Mouse (Mus musculus) embryonic facial prominence, embryonic 14.5 days (tissue): ENCODE measurements at regions not wholly inside any gene's neighbourhood (a gene's known extent, or its start where the extent isn't known, plus 50 kb on each side); places are given as distances from the start of the nearest gene placed in this dataset.

Source experiments
- ATAC-seq: fragments of 200-750 bp; cut with Nextera tagmentation; 2 replicates; pipeline ENCODE4 v1.8.0; 2017; ENCODE audit warnings: low read depth, moderate number of reproducible peaks, moderate TSS enrichment
- DNase-seq: peaks from one replicate; pipeline ENCODE4 v3.0.0-alpha.2; 2015; ENCODE audit warnings: low spot score
- H3K27ac ChIP-seq: fragments of 300-500 bp; sonication (generic); replicated peaks from 2 replicates; pipeline ENCODE4 v1.5.1; 2014; ENCODE audit warnings: low read depth, mild to moderate bottlenecking, low read length, moderate library complexity
- H3K27me3 ChIP-seq: fragments of 300-500 bp; sonication (generic); replicated peaks from 2 replicates; pipeline ENCODE4 v1.6.1; 2014; ENCODE audit warnings: low read length; ENCODE audit not compliant: control insufficient read depth, insufficient read depth
- H3K36me3 ChIP-seq: fragments of 300-500 bp; sonication (generic); 2 replicates; pipeline ENCODE4 v1.6.1; 2014; ENCODE audit warnings: low read length, mixed read lengths; ENCODE audit not compliant: control insufficient read depth, insufficient read depth
- H3K4me1 ChIP-seq: fragments of 300-500 bp; sonication (generic); 2 replicates; pipeline ENCODE4 v1.6.1; 2014; ENCODE audit warnings: antibody characterized with exemption, low read length; ENCODE audit not compliant: control insufficient read depth, insufficient read depth
- H3K4me2 ChIP-seq: fragments of 300-500 bp; sonication (generic); 2 replicates; pipeline ENCODE4 v1.6.1; 2014; ENCODE audit warnings: low read depth, mild to moderate bottlenecking, low read length, moderate library complexity, mixed read lengths
- H3K4me3 ChIP-seq: fragments of 300-500 bp; sonication (generic); 2 replicates; pipeline ENCODE4 v1.5.1; 2014; ENCODE audit warnings: low read depth, mild to moderate bottlenecking, low read length
- H3K9ac ChIP-seq: fragments of 300-500 bp; sonication (generic); 2 replicates; pipeline ENCODE4 v1.6.1; 2014; ENCODE audit warnings: low read depth, mild to moderate bottlenecking, low read length, moderate library complexity, mixed read lengths
- H3K9me3 ChIP-seq: fragments of 300-500 bp; sonication (generic); 2 replicates; pipeline ENCODE4 v1.6.1; 2016; ENCODE audit warnings: low read length; ENCODE audit not compliant: control insufficient read depth
- WGBS: fragments of 180-500 bp; shearing (Covaris S2); extraction: QIAGEN DNeasy Blood & Tissue Kit; methylation state at CpG from one replicate; pipeline ENCODE4 v1.1.7; 2014; 5-methylcytosine and 5-hydroxymethylcytosine counted together

DNA sequence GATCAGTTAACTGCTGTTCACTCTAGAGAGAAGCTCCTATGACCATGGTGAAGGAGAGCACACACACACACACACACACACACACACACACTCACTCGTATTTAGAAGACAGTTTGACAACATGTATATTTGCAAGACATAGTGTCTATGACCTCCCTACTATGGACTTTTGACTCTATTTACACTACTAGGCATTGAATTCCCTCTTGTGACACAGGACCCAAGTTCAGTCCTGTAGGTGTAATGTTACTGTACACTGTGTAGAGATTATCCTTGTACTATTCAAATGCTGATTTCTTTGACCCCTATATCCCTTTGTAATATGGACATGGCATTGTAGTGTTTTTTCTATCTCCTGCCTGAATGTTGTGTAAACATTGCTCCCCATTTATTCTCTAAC is 76.2 kb upstream of the Adcy1 start:
- 72% methylated on average over 1 of the region's 1 CpGs for WGBS
- H3K4me2 ChIP-seq, result no peak overlapping the region
- no peak overlapping the region for H3K9ac ChIP-seq
- no peak overlapping the region for H3K27ac ChIP-seq
- H3K27me3 ChIP-seq, result no peaks in the 10 kb centered on the region
- H3K4me1 ChIP-seq, result no peaks in the 10 kb centered on the region
- DNase-seq (no peak), ATAC-seq (no peak)
- H3K4me3 ChIP-seq, result no peak overlapping the region
- no peaks in the 10 kb centered on the region for H3K9me3 ChIP-seq
- H3K36me3 ChIP-seq, result no peaks in the 10 kb centered on the region

DNA sequence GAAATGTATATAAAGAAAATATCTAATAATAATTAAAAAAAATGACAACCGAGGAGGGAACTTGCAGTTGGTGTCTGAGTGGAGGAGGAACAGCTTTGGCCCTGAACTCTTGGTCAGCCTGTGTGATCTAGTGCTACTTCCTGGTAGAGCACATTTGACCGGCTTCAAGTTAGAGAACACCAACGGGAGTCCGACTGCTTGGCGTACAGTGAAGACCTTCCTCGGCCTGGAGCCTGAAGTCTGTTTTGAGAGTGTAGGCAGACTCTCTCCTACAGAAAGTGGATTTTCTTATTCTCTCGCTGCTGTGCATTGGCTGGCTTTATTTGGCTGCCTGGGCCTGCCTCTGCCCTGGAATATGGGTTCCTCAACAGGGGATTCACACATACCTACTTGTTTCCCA is 81.2 kb upstream of the Adcy1 start:
- H3K4me2 ChIP-seq, result no peak overlapping the region
- DNase-seq (no peak), ATAC-seq (no peak)
- no peak overlapping the region for H3K9ac ChIP-seq
- H3K36me3 ChIP-seq, result no peaks in the 10 kb centered on the region
- no peak overlapping the region for H3K4me3 ChIP-seq
- H3K4me1 ChIP-seq, result no peaks in the 10 kb centered on the region
- H3K27me3 ChIP-seq, result no peaks in the 10 kb centered on the region
- H3K27ac ChIP-seq, result no peak overlapping the region
- H3K9me3 ChIP-seq, result no peaks in the 10 kb centered on the region
- 88% methylated on average over 7 of the region's 7 CpGs for WGBS

DNA sequence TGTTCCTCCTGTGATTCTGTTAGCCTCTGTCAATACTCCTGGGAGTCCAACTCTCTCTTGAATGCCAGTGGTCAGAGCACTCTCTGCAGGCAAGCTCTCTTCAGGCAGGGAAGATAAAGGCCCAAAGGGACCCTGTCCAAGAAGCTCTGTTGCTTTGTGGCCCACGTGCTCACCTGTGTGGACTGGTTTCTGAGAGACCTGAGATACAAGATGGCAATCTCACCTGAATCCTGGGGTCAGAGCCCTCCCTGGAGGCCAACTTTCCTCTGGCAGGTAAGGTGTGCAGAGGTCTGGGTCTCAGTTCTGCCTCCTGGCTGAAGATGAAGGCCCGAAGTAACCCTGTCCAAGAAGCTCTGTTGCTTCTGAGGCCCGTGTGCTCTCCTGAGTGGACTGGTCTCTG is 83.6 kb upstream of the Adcy1 start:
- H3K27me3 ChIP-seq, result no peaks in the 10 kb centered on the region
- no peak overlapping the region for H3K9ac ChIP-seq
- 80% methylated on average over 3 of the region's 3 CpGs for WGBS
- no peaks in the 10 kb centered on the region for H3K4me1 ChIP-seq
- no peak for ATAC-seq
- H3K36me3 ChIP-seq, result no peaks in the 10 kb centered on the region
- no peaks in the 10 kb centered on the region for H3K9me3 ChIP-seq
- DNase-seq, result no peak
- no peak overlapping the region for H3K27ac ChIP-seq
- H3K4me2 ChIP-seq, result no peak overlapping the region
- H3K4me3 ChIP-seq, result no peak overlapping the region

DNA sequence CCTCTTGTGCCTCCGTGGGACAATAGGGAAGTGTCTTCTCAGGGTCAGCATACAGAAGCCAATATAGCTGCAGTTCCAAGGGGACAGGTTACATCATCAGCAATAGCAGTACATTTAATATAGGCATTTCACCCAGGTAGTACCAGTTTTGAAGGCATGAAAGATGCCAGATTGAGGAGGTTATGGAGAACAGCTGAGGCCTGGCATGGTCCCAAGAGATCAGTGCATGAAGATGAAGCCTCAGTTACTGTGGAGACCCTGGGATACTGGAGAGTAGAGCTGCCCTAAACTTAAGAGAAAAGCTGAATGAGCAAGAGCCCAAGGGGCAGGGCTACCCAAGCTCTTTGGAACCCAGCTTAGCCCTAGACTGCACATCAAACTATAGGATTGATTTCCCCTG is 94.1 kb upstream of the Adcy1 start:
- H3K27ac ChIP-seq, result no peak overlapping the region
- WGBS, result 81% methylated on average over 1 of the region's 1 CpGs
- H3K9me3 ChIP-seq, result no peaks in the 10 kb centered on the region; the same call in 1 of the 2 replicates
- DNase-seq (no peak), ATAC-seq (no peak)
- no peak overlapping the region for H3K4me2 ChIP-seq
- H3K4me3 ChIP-seq, result no peak overlapping the region
- no peaks in the 10 kb centered on the region for H3K36me3 ChIP-seq
- no peak overlapping the region for H3K9ac ChIP-seq
- no peaks in the 10 kb centered on the region for H3K4me1 ChIP-seq
- no peaks in the 10 kb centered on the region for H3K27me3 ChIP-seq

DNA sequence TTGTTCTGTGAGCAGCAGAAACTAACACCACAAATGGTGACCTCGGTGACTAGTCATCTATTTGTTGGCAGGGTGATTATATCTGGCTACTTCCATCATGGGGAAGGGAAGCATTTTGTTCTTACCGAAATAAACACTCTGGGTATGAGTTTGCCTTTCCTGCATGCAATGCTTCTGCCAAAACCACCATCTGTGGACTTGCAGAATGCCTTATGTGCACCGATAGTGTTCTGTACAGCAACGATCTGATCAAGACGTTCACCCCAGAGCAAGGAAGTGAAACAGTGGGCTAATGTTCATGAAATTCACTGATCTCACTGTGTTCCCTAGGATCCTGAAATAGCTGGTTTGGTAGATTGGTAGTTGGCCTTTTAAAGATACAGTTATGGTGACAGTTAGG is 96.3 kb upstream of the Adcy1 start:
- Histone ChIP-seq H3K9me3 (no peaks in the 10 kb centered on the region; the same call in 1 of the 2 replicates), H3K9ac (no peak overlapping the region), H3K36me3 (no peaks in the 10 kb centered on the region), H3K4me1 (no peaks in the 10 kb centered on the region), H3K4me2 (no peak overlapping the region), H3K27ac (no peak overlapping the region), H3K4me3 (no peak overlapping the region), H3K27me3 (no peaks in the 10 kb centered on the region)
- 91% methylated on average over 5 of the region's 5 CpGs for WGBS
- DNase-seq, result no peak
- ATAC-seq, result no peak

DNA sequence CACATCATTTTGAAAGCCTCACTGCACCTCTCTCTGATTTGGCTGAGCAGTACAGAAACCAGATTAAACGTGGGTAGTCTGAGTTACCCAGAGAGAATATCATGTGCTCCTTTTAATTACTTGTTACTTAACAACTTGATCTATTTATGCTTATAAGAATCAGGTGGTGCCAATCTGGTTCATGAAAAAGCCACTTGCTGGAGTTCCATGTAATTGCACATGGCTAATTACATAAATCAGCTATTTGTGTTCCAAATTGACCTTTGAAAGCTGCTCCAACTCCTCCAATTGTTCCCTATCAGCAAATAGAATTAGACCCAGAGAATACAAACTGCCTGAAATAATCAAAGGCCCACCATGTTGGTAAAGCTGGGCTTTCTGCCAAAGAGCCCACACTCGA is 98.8 kb upstream of the Adcy1 start:
- H3K27me3 ChIP-seq, result no peaks in the 10 kb centered on the region
- no peak overlapping the region for H3K4me3 ChIP-seq
- no peak overlapping the region for H3K9ac ChIP-seq
- no peak overlapping the region for H3K27ac ChIP-seq
- H3K9me3 ChIP-seq, result no peaks in the 10 kb centered on the region; the same call in 1 of the 2 replicates
- ATAC-seq, result no peak
- H3K4me2 ChIP-seq, result no peak overlapping the region
- DNase-seq, result no peak
- WGBS, result 37% methylated on average over 2 of the region's 2 CpGs
- H3K4me1 ChIP-seq, result no peaks in the 10 kb centered on the region
- H3K36me3 ChIP-seq, result no peaks in the 10 kb centered on the region

DNA sequence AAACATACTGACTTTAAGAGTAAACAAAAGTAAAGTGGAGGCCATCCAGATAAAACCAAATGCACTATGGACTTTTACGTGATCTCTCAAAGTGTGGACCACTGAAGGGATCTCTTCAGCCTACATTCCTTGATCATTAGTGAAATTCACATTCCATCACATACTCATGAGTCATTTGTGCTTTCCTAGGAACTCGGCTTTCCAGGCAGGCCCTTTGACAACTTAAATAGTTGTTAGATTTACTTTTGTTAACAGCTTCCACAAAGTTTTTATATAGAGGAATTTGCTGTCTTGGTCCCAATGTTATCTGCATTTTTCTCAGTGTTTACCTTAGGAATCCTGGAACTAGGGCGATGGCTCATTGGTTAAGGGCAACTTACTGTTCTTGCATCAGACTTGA is 99.7 kb upstream of the Adcy1 start:
- 72% methylated on average over 3 of the region's 3 CpGs for WGBS
- DNase-seq, result no peak
- H3K27me3 ChIP-seq, result no peaks in the 10 kb centered on the region

DNA sequence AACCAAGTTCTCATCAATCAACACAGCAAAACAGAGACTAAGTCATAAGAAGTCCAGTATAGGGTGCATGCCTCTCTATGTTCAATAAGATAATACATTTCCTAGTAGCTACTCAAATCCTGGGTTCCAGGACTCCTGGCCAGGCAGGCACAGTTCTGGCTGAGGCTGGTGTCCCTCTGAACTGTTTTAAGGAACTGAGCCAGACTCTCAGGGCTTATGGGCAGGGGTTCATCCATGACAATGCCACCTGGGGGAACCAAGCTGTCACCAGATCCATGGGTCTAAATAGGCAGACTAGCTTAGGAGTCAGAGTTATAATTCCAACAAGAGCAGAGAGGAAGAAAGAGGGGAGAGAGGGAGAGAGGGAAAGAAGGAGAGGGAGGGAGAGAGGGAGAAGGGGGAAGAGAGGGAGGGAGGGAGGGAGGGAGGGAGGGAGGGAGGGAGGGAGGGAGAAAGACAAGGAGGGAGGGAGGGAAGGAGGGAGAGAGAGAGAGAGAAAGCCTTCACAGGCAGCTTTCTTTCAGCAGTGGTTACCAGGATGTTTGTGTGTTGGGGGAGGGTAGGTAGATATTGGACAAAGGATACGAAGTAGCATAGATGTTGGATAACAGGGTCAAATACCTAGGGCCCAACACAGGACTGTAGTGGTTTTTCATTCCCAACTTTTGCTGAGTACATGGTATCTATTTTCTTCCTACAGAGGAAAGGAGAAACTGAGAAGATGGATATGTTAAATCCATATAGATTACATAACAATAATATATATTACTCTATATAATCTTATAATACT is 100.3 kb upstream of the Adcy1 start:
- Histone ChIP-seq H3K4me3 (no peak overlapping the region), H3K27ac (no peak overlapping the region), H3K36me3 (no peaks in the 10 kb centered on the region), H3K4me1 (no peaks in the 10 kb centered on the region), H3K9ac (no peak overlapping the region), H3K9me3 (0 out of 2 replicates have a peak, but pooled peaks cover 5% of the 10 kb centered on the region), H3K4me2 (no peak overlapping the region), H3K27me3 (no peaks in the 10 kb centered on the region)
- no peak for ATAC-seq
- WGBS, result 81% methylated on average over 1 of the region's 1 CpGs
- DNase-seq, result no peak

More for the DNA sequence above, 99.7 kb upstream of the Adcy1 start:
- no peak for ATAC-seq
- Histone ChIP-seq H3K9ac (no peak overlapping the region), H3K36me3 (no peaks in the 10 kb centered on the region), H3K4me1 (no peaks in the 10 kb centered on the region), H3K27ac (no peak overlapping the region), H3K9me3 (peaks cover under 1% of the 10 kb centered on the region; the same call in 1 of the 2 replicates), H3K4me2 (no peak overlapping the region), H3K4me3 (no peak overlapping the region)

DNA sequence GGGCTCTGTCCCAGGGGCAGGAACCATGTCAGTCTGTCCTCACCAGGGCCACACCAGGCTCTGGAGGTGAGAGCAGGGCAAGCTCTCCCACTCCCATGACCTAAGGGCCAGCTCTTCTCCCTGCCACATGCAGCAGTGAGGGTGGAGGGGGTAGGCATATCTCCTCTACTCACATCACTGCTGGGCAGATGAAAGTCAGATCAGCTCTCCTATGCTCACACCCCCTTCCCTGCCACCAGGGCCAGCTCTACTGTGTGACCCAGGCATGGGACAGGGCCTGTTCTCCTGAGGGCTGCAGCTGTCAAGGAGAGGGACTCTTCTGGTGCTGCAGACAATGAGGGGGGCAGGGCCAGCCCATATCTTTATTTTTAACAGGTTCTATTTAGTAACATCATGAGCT is 101.0 kb upstream of the Adcy1 start:
- ATAC-seq, result no peak
- H3K36me3 ChIP-seq, result no peaks in the 10 kb centered on the region
- no peaks in the 10 kb centered on the region for H3K4me1 ChIP-seq
- no peak overlapping the region for H3K4me2 ChIP-seq
- H3K9ac ChIP-seq, result no peak overlapping the region
- H3K27ac ChIP-seq, result no peak overlapping the region
- no peak overlapping the region for H3K4me3 ChIP-seq
- H3K27me3 ChIP-seq, result no peaks in the 10 kb centered on the region
- DNase-seq, result no peak
- H3K9me3 ChIP-seq, result 0 out of 2 replicates have a peak, but pooled peaks cover 5% of the 10 kb centered on the region
